Mouse (Mus musculus) bone marrow macrophage, adult 2 months (primary cell): ENCODE measurements around the gene Cadm1.

Experiments used
- CTCF ChIP-seq: IDR thresholded peaks from 2 replicates; pipeline ENCODE4 v1.5.1; 2012; ENCODE audit warnings: low read depth, mild to moderate bottlenecking, low read length, moderate library complexity
- POLR2A ChIP-seq: IDR thresholded peaks from 2 replicates; pipeline ENCODE4 v1.6.1; 2012; ENCODE audit warnings: mild to moderate bottlenecking, low read depth, low read length, borderline replicate concordance

GRCm38 (mm10) chr9:47642663-47643062 is 112.7 kb downstream of the Cadm1 start:
- no peak for TF ChIP-seq CTCF
- TF ChIP-seq POLR2A: no peak
